10 mouse cellular contexts compared by ENCODE assay signal in the genomic region with DNA sequence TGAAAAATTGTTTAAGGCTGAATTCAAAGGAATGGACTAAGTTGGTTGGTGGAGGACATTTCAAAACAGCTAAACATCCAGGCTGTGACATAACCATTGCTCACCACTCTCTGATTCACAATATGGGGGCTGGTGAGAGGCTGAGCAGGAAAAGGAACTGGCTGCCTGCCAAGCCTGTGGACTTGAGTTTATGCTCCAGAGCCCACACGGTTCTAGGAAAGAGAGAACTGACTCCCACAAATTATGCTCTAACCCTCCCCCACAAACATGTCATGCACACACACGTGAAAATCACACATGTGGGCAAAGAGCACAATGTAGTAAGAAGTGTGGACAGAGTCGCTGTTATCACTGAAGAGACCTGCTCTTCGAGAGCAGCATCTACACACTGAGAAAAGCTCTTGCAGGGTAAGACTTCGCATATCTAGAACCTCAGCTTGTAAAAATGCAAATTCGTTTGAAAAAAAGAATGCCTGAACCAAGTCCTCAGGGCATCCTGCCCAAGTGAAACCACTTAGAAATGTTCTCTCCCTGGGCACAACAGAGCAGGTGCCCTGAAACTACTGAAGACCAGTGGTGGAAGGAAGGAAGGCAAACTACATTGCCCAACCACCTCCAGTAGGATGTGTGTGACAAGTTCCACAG.
DNase-seq lines count a peak whose midpoint lies in the region; ATAC-seq and TF ChIP-seq lines count a peak whose summit lies in the region.
"Had no signal": no experiment of that assay in that cellular context is flagged by ENCODE, and none has a peak within 500 bp of the region (broad histone marks: within the 10 kb centered on the region; RNA-seq: fewer than 3 reads in every experiment).

No protein-coding gene starts in this region.

- no peaks in the 10 kb centered on the region for H3K4me1 ChIP-seq in hindbrain, postnatal 0 days (ENCODE audit: insufficient read depth, low read length)
- no peaks in the 10 kb centered on the region for H3K4me1 ChIP-seq in hindbrain, embryonic 12.5 days
- no peaks in the 10 kb centered on the region for H3K4me1 ChIP-seq in intestine, embryonic 15.5 days (replicated peaks)
- H3K4me1 ChIP-seq: embryonic facial prominence, embryonic 12.5 days had no signal

- 71% methylated on average over 6 of the region's 6 CpGs for WGBS in hindbrain, postnatal 0 days
- 72% methylated on average over 6 of the region's 6 CpGs for WGBS in hindbrain, embryonic 12.5 days
- WGBS in intestine, embryonic 15.5 days, result 61% methylated on average over 6 of the region's 6 CpGs

- no peaks in the 10 kb centered on the region for H3K9me3 ChIP-seq in hindbrain, postnatal 0 days (ENCODE audit: low read length)
- H3K9me3 ChIP-seq in hindbrain, embryonic 12.5 days (replicated peaks), result no peaks in the 10 kb centered on the region
- H3K9me3 ChIP-seq in intestine, embryonic 15.5 days, result no peaks in the 10 kb centered on the region
- H3K9me3 ChIP-seq: embryonic facial prominence, embryonic 12.5 days; G1E had no signal

- H3K27me3 ChIP-seq in hindbrain, postnatal 0 days (ENCODE audit: insufficient read depth, low read length), result no peaks in the 10 kb centered on the region
- no peaks in the 10 kb centered on the region for H3K27me3 ChIP-seq in hindbrain, embryonic 12.5 days
- H3K27me3 ChIP-seq in intestine, embryonic 15.5 days (replicated peaks), result no peaks in the 10 kb centered on the region
- H3K27me3 ChIP-seq: embryonic facial prominence, embryonic 12.5 days had no signal

- TF ChIP-seq CTCF in hindbrain, postnatal 0 days (IDR thresholded peaks at IDR 0.05; ENCODE audit: low read depth), result no peak

- no peaks in the 10 kb centered on the region for H3K36me3 ChIP-seq in hindbrain, postnatal 0 days (ENCODE audit: insufficient read depth, low read length)
- no peaks in the 10 kb centered on the region for H3K36me3 ChIP-seq in hindbrain, embryonic 12.5 days
- H3K36me3 ChIP-seq in intestine, embryonic 15.5 days, result no peaks in the 10 kb centered on the region
- H3K36me3 ChIP-seq: embryonic facial prominence, embryonic 12.5 days; G1E had no signal

- no peak overlapping the region for H3K4me3 ChIP-seq in hindbrain, postnatal 0 days (ENCODE audit: low read length)
- H3K4me3 ChIP-seq in hindbrain, embryonic 12.5 days, result no peak overlapping the region
- H3K4me3 ChIP-seq in intestine, embryonic 15.5 days (replicated peaks), result no peak overlapping the region
- H3K4me3 ChIP-seq: embryonic facial prominence, embryonic 12.5 days had no signal

- no peak overlapping the region for H3K4me2 ChIP-seq in hindbrain, postnatal 0 days (ENCODE audit: low read depth, low read length)
- H3K4me2 ChIP-seq in hindbrain, embryonic 12.5 days (replicated peaks), result no peak overlapping the region
- H3K4me2 ChIP-seq in intestine, embryonic 15.5 days (replicated peaks), result no peak overlapping the region
- H3K4me2 ChIP-seq: embryonic facial prominence, embryonic 12.5 days had no signal

- no peak overlapping the region for H3K27ac ChIP-seq in hindbrain, postnatal 0 days
- H3K27ac ChIP-seq in hindbrain, embryonic 12.5 days, result no peak overlapping the region
- no peak overlapping the region for H3K27ac ChIP-seq in intestine, embryonic 15.5 days
- H3K27ac ChIP-seq: embryonic facial prominence, embryonic 12.5 days had no signal

- no peak overlapping the region for H3K9ac ChIP-seq in hindbrain, postnatal 0 days (replicated peaks; ENCODE audit: low read length)
- H3K9ac ChIP-seq in hindbrain, embryonic 12.5 days, result no peak overlapping the region
- no peak overlapping the region for H3K9ac ChIP-seq in intestine, embryonic 15.5 days
- H3K9ac ChIP-seq: embryonic facial prominence, embryonic 12.5 days had no signal

- no peak for ATAC-seq in hindbrain, postnatal 0 days
- ATAC-seq in hindbrain, embryonic 12.5 days (ENCODE audit: low FRiP score), result no peak
- ATAC-seq in megakaryocyte, adult 5-6 weeks (ENCODE audit: poor library complexity, severe bottlenecking), result no peak
- no peak for ATAC-seq in intestine, embryonic 15.5 days

- peak; percentile 27 for DNase-seq in hindbrain, postnatal 0 days (ENCODE audit: low spot score)
- peak; percentile 79 for DNase-seq in adrenal gland, adult 2 months
- peak; percentile 59 for DNase-seq in kidney, postnatal 10 days
- peak; percentile 6 for DNase-seq in lung, postnatal 36 days
- DNase-seq in heart, adult 18-20 months, result no peak

Comparison
In these comparisons a context has a peak if more than half of its experiments do, and no peak if none do; other contexts are left out.
1. DNase-seq: peak in hindbrain, postnatal 0 days (single experiment), adrenal gland, adult 2 months (single experiment), kidney, postnatal 10 days (single experiment) and lung, postnatal 36 days (single experiment); none in heart, adult 18-20 months (0 of 2).